Mouse (Mus musculus) lung, postnatal 25 days (tissue): ENCODE measurements at regions not wholly inside any gene's neighbourhood (a gene's known extent, or its start where the extent isn't known, plus 50 kb on each side); places are given as distances from the start of the nearest gene placed in this dataset.

ENCODE experiments used
- DNase-seq: peaks from one replicate; pipeline ENCODE4 v3.0.0; 2022; ENCODE audit warnings: low spot score

- DNase-seq, result peak; percentile 62
Observed at GRCm38 (mm10) chr5:52309317-52310060, 54.1 kb upstream of the Sod3 start.

- no peak for DNase-seq
Observed at GRCm38 (mm10) chr5:52296303-52296702, 67.3 kb upstream of the Sod3 start.

GRCm38 (mm10) chr5:52294466-52294865 is 69.1 kb upstream of the Sod3 start:
- DNase-seq, result no peak

- DNase-seq, result no peak
Observed at GRCm38 (mm10) chr5:52288319-52288718, 75.3 kb upstream of the Sod3 start.

GRCm38 (mm10) chr5:52280871-52281270 is 82.7 kb upstream of the Sod3 start:
- no peak for DNase-seq

- no peak for DNase-seq
Observed at GRCm38 (mm10) chr5:52278111-52278510, 85.5 kb upstream of the Sod3 start.

GRCm38 (mm10) chr5:52263214-52263613 is 72.9 kb upstream of the Dhx15 start:
- DNase-seq, result no peak

GRCm38 (mm10) chr5:52258075-52258474 is 67.8 kb upstream of the Dhx15 start:
- no peak for DNase-seq

- DNase-seq, result peak; percentile 6
Observed at GRCm38 (mm10) chr5:52254602-52255071, 64.3 kb upstream of the Dhx15 start.

GRCm38 (mm10) chr5:52249804-52250203 is 59.5 kb upstream of the Dhx15 start:
- DNase-seq, result no peak

- DNase-seq, result no peak
Observed at GRCm38 (mm10) chr5:52243931-52244330, 53.6 kb upstream of the Dhx15 start.

GRCm38 (mm10) chr5:52242414-52242813 is 52.1 kb upstream of the Dhx15 start:
- no peak for DNase-seq

GRCm38 (mm10) chr5:52240540-52240939 is 50.2 kb upstream of the Dhx15 start:
- DNase-seq, result peak; percentile 15
